Mouse (Mus musculus) heart, embryonic 11.5 days (tissue): Measurements from ENCODE around the gene Tmem26. TPM values are rescaled to one million over a fixed set of nuclear protein-coding genes. Genes with fewer than 3 reads are reported as not detected.
A peak's percentile ranks its signal among the peaks of the same experiment; 100 is the strongest.

Experiments used
- ATAC-seq: fragments of 200-750 bp; cut with Nextera tagmentation; replicated peaks from 2 replicates; pipeline ENCODE4 v1.8.0; 2017; ENCODE audit warnings: moderate library complexity; ENCODE audit not compliant: insufficient number of reproducible peaks, low FRiP score, low TSS enrichment
- H3K27ac ChIP-seq: fragments of 300-500 bp; sonication (generic); 2 replicates; pipeline ENCODE4 v1.5.1; 2014; ENCODE audit warnings: mild to moderate bottlenecking, low read depth, low read length
- H3K27me3 ChIP-seq: fragments of 300-500 bp; sonication (generic); 2 replicates; pipeline ENCODE4 v1.6.1; 2014; ENCODE audit warnings: mild to moderate bottlenecking, low read length, mixed read lengths; ENCODE audit not compliant: control insufficient read depth, insufficient read depth
- H3K36me3 ChIP-seq: fragments of 300-500 bp; sonication (generic); 2 replicates; pipeline ENCODE4 v1.6.1; 2014; ENCODE audit warnings: mild to moderate bottlenecking, low read length, moderate library complexity, mixed read lengths; ENCODE audit not compliant: control insufficient read depth, insufficient read depth
- H3K4me1 ChIP-seq: fragments of 300-500 bp; sonication (generic); 2 replicates; pipeline ENCODE4 v1.6.1; 2014; ENCODE audit warnings: low read length; ENCODE audit not compliant: control insufficient read depth, insufficient read depth
- H3K4me2 ChIP-seq: fragments of 300-500 bp; sonication (generic); 2 replicates; pipeline ENCODE4 v1.6.1; 2014; ENCODE audit warnings: mild to moderate bottlenecking, moderate library complexity
- H3K4me3 ChIP-seq: fragments of 300-500 bp; sonication (generic); 2 replicates; pipeline ENCODE4 v1.5.1; 2014; ENCODE audit warnings: low read depth, low read length
- H3K9ac ChIP-seq: fragments of 300-500 bp; sonication (generic); 2 replicates; pipeline ENCODE4 v1.6.1; 2014; ENCODE audit warnings: mild to moderate bottlenecking, low read depth, low read length, moderate library complexity
- H3K9me3 ChIP-seq: fragments of 300-500 bp; sonication (generic); replicated peaks from 2 replicates; pipeline ENCODE4 v1.6.1; 2016; ENCODE audit warnings: low read length; ENCODE audit not compliant: control insufficient read depth
- WGBS: fragments of 180-500 bp; shearing (Covaris S2); extraction: QIAGEN DNeasy Blood & Tissue Kit; methylation state at CpG from one replicate; pipeline ENCODE4 v1.1.7; 2014; ENCODE audit not compliant: insufficient replicate concordance; 5-methylcytosine and 5-hydroxymethylcytosine counted together
- polyA plus RNA-seq: library from polyadenylated mRNA; unstranded; fragments of >200 nt; fragmentation: Nextera tagmentation; extraction: Ambion mirVana; gene quantifications from 2 replicates; pipeline ENCODE4 v1.2.1, GENCODE M21; 2014

Gene Tmem26
- polyA plus RNA-seq, 1 experiment from 2014 or later = 3.9 TPM

DNA sequence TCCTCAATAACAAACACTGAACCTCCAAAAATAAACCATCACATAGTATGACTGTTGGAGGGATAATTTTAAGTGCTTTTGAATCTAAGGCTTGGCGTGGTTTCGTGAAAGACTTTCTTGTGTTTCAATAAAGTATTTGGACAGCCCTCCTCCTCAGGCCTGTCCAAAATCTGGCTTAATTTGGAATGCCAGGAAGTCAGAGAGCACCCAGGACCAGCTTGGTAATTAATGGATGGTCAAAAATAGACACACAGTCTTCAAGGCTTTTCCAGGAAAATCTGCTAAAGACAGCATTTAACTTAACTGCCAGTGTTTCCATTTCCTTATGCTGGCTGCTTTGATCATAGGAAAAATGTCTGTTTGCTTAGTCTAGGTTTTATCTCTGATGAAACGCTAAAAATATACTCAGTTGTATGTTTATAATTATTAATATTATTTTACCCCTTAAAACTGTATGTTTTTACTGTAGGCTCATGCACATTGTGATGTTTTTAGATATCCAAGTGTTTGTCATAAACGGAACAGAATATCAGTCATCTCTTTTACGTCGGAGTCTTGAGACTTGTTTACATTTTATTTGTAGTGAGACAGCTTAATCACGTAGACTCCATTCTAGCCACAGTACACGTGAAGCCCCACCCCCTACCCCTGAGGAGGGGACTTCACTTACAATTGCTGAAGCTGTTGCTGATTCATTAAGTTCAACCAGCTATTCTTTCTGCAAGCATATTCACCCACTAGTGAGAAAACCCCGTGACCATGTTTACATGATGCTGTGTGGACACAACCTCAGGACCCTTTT lies 57.8 kb downstream of the Tmem26 start:
- ATAC-seq = no peak
- H3K27ac ChIP-seq = no peak overlapping the region
- H3K4me3 ChIP-seq = no peak overlapping the region
- H3K9ac ChIP-seq = no peak overlapping the region
- 70% methylated on average over 9 of the region's 9 CpGs for WGBS
- no peaks in the 10 kb centered on the region for H3K27me3 ChIP-seq
- no peaks in the 10 kb centered on the region for H3K4me1 ChIP-seq
- no peaks in the 10 kb centered on the region for H3K36me3 ChIP-seq
- no peaks in the 10 kb centered on the region for H3K9me3 ChIP-seq
- H3K4me2 ChIP-seq = no peak overlapping the region

DNA sequence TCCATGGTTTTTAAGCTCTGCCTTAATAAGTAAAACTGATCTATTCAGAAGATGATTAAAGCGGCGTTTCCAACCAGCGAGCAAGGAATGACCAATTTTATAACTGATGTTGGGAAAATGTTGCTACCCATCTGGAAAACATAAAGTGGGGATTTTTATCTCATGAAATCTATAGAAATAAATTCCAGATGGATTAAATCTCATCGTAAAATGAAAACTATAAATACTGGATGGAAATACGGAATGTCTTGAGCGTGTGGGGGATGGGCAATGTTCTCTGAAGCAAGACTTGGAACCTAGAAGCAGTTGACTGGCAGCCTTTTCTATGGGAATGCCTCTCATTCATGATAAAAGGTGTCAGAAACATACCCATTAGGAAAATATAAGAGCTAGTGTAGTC lies 59.3 kb downstream of the Tmem26 start:
- Histone ChIP-seq H3K36me3 (no peaks in the 10 kb centered on the region), H3K9me3 (no peaks in the 10 kb centered on the region), H3K4me2 (no peak overlapping the region), H3K27me3 (no peaks in the 10 kb centered on the region), H3K4me1 (no peaks in the 10 kb centered on the region), H3K9ac (no peak overlapping the region), H3K4me3 (no peak overlapping the region), H3K27ac (no peak overlapping the region)
- ATAC-seq = no peak
- WGBS = 89% methylated on average over 6 of the region's 6 CpGs

DNA sequence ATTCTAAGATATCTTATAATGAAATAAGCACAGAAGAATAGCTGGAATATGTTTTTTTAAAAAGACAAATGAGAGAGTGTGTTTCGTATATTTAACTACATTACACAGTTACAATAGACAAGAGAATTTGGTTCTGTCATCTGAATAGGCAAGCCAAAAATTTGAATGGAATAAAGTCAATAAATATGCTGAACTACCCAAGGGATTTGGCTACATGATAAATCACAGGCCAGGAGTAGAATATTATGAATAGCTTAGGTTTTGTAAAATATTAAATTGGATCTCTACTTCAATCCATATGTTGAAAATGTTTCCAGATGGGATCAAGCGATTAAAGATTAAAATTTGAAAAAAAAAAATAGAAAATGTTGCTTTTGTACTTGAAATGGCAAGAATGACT lies 60.4 kb downstream of the Tmem26 start:
- Histone ChIP-seq H3K27ac (no peak overlapping the region), H3K27me3 (no peaks in the 10 kb centered on the region), H3K4me3 (no peak overlapping the region), H3K4me2 (no peak overlapping the region), H3K9ac (no peak overlapping the region), H3K9me3 (no peaks in the 10 kb centered on the region), H3K4me1 (no peaks in the 10 kb centered on the region), H3K36me3 (no peaks in the 10 kb centered on the region)
- ATAC-seq = no peak
- 80% methylated on average over 2 of the region's 2 CpGs for WGBS

DNA sequence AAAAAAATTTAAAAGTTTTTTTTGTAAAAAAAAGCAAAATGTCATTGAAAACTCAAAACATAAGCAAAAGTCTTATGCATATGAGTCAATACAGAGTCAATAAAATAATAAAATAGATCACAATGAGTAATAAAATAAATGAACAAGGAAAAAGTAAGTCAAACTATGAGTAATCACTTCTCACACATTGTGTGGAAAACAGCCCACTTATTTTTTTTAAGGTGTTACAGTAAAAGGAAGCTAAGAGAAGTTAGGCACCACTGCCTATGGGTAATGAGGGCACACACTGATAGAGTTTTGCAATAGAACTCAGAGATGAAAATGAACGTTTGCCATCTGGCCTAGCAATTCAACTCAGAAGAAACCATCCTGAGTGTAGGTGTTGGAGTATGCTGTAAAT lies 61.0 kb downstream of the Tmem26 start:
- Histone ChIP-seq H3K27me3 (no peaks in the 10 kb centered on the region), H3K9me3 (no peaks in the 10 kb centered on the region), H3K4me2 (no peak overlapping the region), H3K27ac (no peak overlapping the region), H3K4me3 (no peak overlapping the region), H3K4me1 (no peaks in the 10 kb centered on the region), H3K36me3 (no peaks in the 10 kb centered on the region), H3K9ac (no peak overlapping the region)
- no peak for ATAC-seq
- WGBS = 89% methylated on average over 1 of the region's 1 CpGs

DNA sequence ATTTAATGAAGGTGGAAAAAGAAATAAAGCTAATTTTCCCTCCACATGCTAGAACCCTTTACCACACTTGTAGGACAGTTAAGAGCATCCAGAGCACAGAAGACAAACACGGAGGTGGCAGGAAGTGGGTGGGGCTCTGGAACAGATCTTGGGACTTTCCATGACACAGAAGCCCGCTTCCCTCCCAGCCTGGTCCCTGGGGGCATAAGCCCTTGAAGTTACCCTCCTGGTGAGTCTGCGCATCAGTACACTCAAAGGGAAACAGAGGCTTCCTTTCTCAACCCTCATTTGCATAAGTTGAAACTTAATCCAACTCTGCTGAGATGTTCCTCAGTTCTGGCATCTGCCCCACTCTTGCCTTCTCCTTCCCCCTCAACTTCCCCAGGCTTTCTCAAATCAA lies 72.0 kb downstream of the Tmem26 start:
- 0 out of 2 replicates have a peak, but pooled peaks cover 2% of the 10 kb centered on the region for H3K4me1 ChIP-seq
- no peaks in the 10 kb centered on the region for H3K27me3 ChIP-seq
- WGBS = 17% methylated on average over 3 of the region's 3 CpGs
- no peak overlapping the region for H3K4me3 ChIP-seq
- H3K27ac ChIP-seq = peak overlapping the region; percentile 29
- H3K9me3 ChIP-seq = no peaks in the 10 kb centered on the region
- no peak for ATAC-seq
- no peaks in the 10 kb centered on the region for H3K36me3 ChIP-seq
- peak overlapping the region; percentile 2; the same call in 1 of the 2 replicates for H3K4me2 ChIP-seq
- no peak overlapping the region for H3K9ac ChIP-seq

- Histone ChIP-seq H3K4me2 (no peak overlapping the region), H3K9ac (no peak overlapping the region), H3K4me3 (no peak overlapping the region), H3K4me1 (0 out of 2 replicates have a peak, but pooled peaks cover 2% of the 10 kb centered on the region), H3K9me3 (no peaks in the 10 kb centered on the region), H3K27ac (no peak overlapping the region), H3K36me3 (no peaks in the 10 kb centered on the region), H3K27me3 (no peaks in the 10 kb centered on the region)
- no peak for ATAC-seq
- WGBS = 60% methylated on average over 7 of the region's 7 CpGs
Measured at GRCm38 (mm10) chr10:68799883-68800282, 76.4 kb downstream of the Tmem26 start.

- 0 out of 2 replicates have a peak, but pooled peaks cover 1% of the 10 kb centered on the region for H3K4me1 ChIP-seq
- H3K27me3 ChIP-seq = no peaks in the 10 kb centered on the region
- ATAC-seq = no peak
- H3K9ac ChIP-seq = no peak overlapping the region
- no peak overlapping the region for H3K4me2 ChIP-seq
- no peak overlapping the region for H3K4me3 ChIP-seq
- H3K9me3 ChIP-seq = no peaks in the 10 kb centered on the region
- WGBS = 81% methylated on average over 7 of the region's 7 CpGs
- H3K27ac ChIP-seq = no peak overlapping the region
- H3K36me3 ChIP-seq = no peaks in the 10 kb centered on the region
Measured at GRCm38 (mm10) chr10:68800339-68800738, 76.9 kb downstream of the Tmem26 start.

GRCm38 (mm10) chr10:68806328-68806727 lies 82.9 kb downstream of the Tmem26 start:
- Histone ChIP-seq H3K4me1 (no peaks in the 10 kb centered on the region), H3K4me3 (no peak overlapping the region), H3K27ac (no peak overlapping the region), H3K36me3 (no peaks in the 10 kb centered on the region), H3K9me3 (no peaks in the 10 kb centered on the region), H3K9ac (no peak overlapping the region), H3K4me2 (no peak overlapping the region), H3K27me3 (no peaks in the 10 kb centered on the region)
- 70% methylated on average over 1 of the region's 1 CpGs for WGBS
- no peak for ATAC-seq

DNA sequence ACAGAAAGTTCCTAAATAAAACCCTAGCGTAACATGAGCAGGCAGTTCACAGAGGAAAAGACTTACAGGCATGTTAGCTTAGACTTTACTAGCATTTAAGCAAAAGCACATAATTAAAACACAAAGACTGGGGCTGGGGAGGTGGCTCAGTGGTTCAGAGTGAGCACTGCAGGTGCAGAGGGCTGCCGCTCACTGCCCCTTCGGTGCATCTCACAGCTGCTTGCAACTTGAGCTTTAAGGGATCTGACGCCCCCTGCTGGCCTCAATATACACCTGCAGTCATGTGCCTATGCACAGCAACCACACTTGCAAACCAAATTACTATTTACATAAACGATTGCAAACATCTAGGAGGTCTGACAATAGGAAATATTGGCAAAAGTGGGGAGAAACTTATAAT lies 87.5 kb downstream of the Tmem26 start:
- no peak overlapping the region for H3K4me2 ChIP-seq
- no peaks in the 10 kb centered on the region for H3K36me3 ChIP-seq
- no peak overlapping the region for H3K4me3 ChIP-seq
- 85% methylated on average over 5 of the region's 5 CpGs for WGBS
- no peak overlapping the region for H3K9ac ChIP-seq
- H3K9me3 ChIP-seq = no peaks in the 10 kb centered on the region
- H3K27me3 ChIP-seq = no peaks in the 10 kb centered on the region
- H3K4me1 ChIP-seq = no peaks in the 10 kb centered on the region
- no peak overlapping the region for H3K27ac ChIP-seq
- no peak for ATAC-seq
